10 mouse cellular contexts compared by ENCODE assay signal in genomic region chr7:99580247-99580646, GRCm38 (mm10). TPM values are rescaled to one million over a fixed set of nuclear protein-coding genes. Genes with fewer than 3 reads are reported as not detected.
DNase-seq lines count a peak whose midpoint lies in the region; ATAC-seq and TF ChIP-seq lines count a peak whose summit lies in the region.
"Had no signal": no experiment of that assay in that cellular context is flagged by ENCODE, and none has a peak within 500 bp of the region (broad histone marks: within the 10 kb centered on the region; RNA-seq: fewer than 3 reads in every experiment).

No protein-coding gene starts in this region.

- no peaks in the 10 kb centered on the region for H3K27me3 ChIP-seq in lung, postnatal 0 days (replicated peaks; ENCODE audit: insufficient read depth, low read length)
- H3K27me3 ChIP-seq in hindbrain, embryonic 13.5 days: no peaks in the 10 kb centered on the region
- no peaks in the 10 kb centered on the region for H3K27me3 ChIP-seq in midbrain, postnatal 0 days (ENCODE audit: insufficient read depth, low read length)
- no peaks in the 10 kb centered on the region for H3K27me3 ChIP-seq in intestine, postnatal 0 days (replicated peaks; ENCODE audit: control insufficient read depth, insufficient read depth, low read length)
- H3K27me3 ChIP-seq: limb, embryonic 15.5 days had no signal

- 0 out of 2 replicates have a peak overlapping the region, but pooled peaks have one; percentile 9 for H3K27ac ChIP-seq in lung, postnatal 0 days (ENCODE audit: low read length)
- H3K27ac ChIP-seq in hindbrain, embryonic 13.5 days: peak overlapping the region; percentile 77; the same call in 1 of the 2 replicates
- H3K27ac ChIP-seq in midbrain, postnatal 0 days (ENCODE audit: low read depth, low read length): peak overlapping the region; percentile 21; the same call in 1 of the 2 replicates
- no peak overlapping the region for H3K27ac ChIP-seq in intestine, postnatal 0 days (ENCODE audit: low read depth, low read length)
- H3K27ac ChIP-seq: limb, embryonic 15.5 days had no signal

- TF ChIP-seq EP300 in lung, postnatal 0 days (IDR thresholded peaks at IDR 0.05): peak; percentile 57; the same call in 1 of the 2 replicates

- H3K36me3 ChIP-seq in lung, postnatal 0 days (ENCODE audit: insufficient read depth, low read length): peaks cover 6% of the 10 kb centered on the region; the same call in 1 of the 2 replicates
- peaks cover 17% of the 10 kb centered on the region for H3K36me3 ChIP-seq in hindbrain, embryonic 13.5 days
- H3K36me3 ChIP-seq in midbrain, postnatal 0 days (ENCODE audit: insufficient read depth, low read length): peaks cover 18% of the 10 kb centered on the region
- no peaks in the 10 kb centered on the region; the same call in 1 of the 2 replicates for H3K36me3 ChIP-seq in intestine, postnatal 0 days (ENCODE audit: control insufficient read depth, insufficient read depth)

- 38% methylated on average over 6 of the region's 6 CpGs for WGBS in lung, postnatal 0 days
- WGBS in hindbrain, embryonic 13.5 days: 36% methylated on average over 6 of the region's 6 CpGs
- WGBS in midbrain, postnatal 0 days: 39% methylated on average over 6 of the region's 6 CpGs
- 50% methylated on average over 6 of the region's 6 CpGs for WGBS in intestine, postnatal 0 days

- no peaks in the 10 kb centered on the region for H3K4me1 ChIP-seq in lung, postnatal 0 days (ENCODE audit: insufficient read depth, low read depth, low read length)
- peaks cover 40% of the 10 kb centered on the region for H3K4me1 ChIP-seq in hindbrain, embryonic 13.5 days (replicated peaks)
- peaks cover 8% of the 10 kb centered on the region; the same call in 1 of the 2 replicates for H3K4me1 ChIP-seq in midbrain, postnatal 0 days (ENCODE audit: insufficient read depth, low read length)
- no peaks in the 10 kb centered on the region for H3K4me1 ChIP-seq in intestine, postnatal 0 days (replicated peaks; ENCODE audit: control insufficient read depth, insufficient read depth, low read length)

- DNase-seq in heart, adult 11 months: peak; percentile 90
- no peak for DNase-seq in heart, postnatal 10 days
- no peak for DNase-seq in lung, postnatal 0 days (ENCODE audit: low spot score)
- no peak for DNase-seq in lung, postnatal 25 days (ENCODE audit: low spot score)
- no peak for DNase-seq in midbrain, postnatal 0 days (ENCODE audit: low spot score)
- DNase-seq in right cerebral cortex, adult 18-20 months: no peak
- DNase-seq: kidney, adult 8-10 months had no signal

- H3K9ac ChIP-seq in lung, postnatal 0 days (replicated peaks; ENCODE audit: low read depth): no peak overlapping the region
- peak overlapping the region; percentile 66; the same call in 1 of the 2 replicates for H3K9ac ChIP-seq in hindbrain, embryonic 13.5 days
- H3K9ac ChIP-seq in midbrain, postnatal 0 days (replicated peaks; ENCODE audit: low read length, poor library complexity, severe bottlenecking): 0 out of 2 replicates have a peak overlapping the region, but pooled peaks have one; percentile 29
- H3K9ac ChIP-seq in intestine, postnatal 0 days (ENCODE audit: low read depth, low read length): no peak overlapping the region
- H3K9ac ChIP-seq: limb, embryonic 15.5 days had no signal

- no peak overlapping the region for H3K4me3 ChIP-seq in lung, postnatal 0 days (ENCODE audit: low read depth, low read length)
- peak overlapping the region; percentile 5; the same call in 1 of the 2 replicates for H3K4me3 ChIP-seq in hindbrain, embryonic 13.5 days
- H3K4me3 ChIP-seq in midbrain, postnatal 0 days (ENCODE audit: low read depth, low read length): no peak overlapping the region
- H3K4me3 ChIP-seq in intestine, postnatal 0 days (ENCODE audit: low read depth, low read length): no peak overlapping the region
- H3K4me3 ChIP-seq: limb, embryonic 15.5 days had no signal

- H3K4me2 ChIP-seq in lung, postnatal 0 days (replicated peaks; ENCODE audit: low read depth, low read length): no peak overlapping the region
- H3K4me2 ChIP-seq in hindbrain, embryonic 13.5 days: peak overlapping the region; percentile 43
- peak overlapping the region; percentile 28 for H3K4me2 ChIP-seq in midbrain, postnatal 0 days (ENCODE audit: low read depth, low read length, poor library complexity, severe bottlenecking)
- no peak overlapping the region for H3K4me2 ChIP-seq in intestine, postnatal 0 days (replicated peaks; ENCODE audit: low read depth)

- TF ChIP-seq CTCF in lung, postnatal 0 days (IDR thresholded peaks at IDR 0.05): no peak
- TF ChIP-seq CTCF in midbrain, postnatal 0 days (IDR thresholded peaks at IDR 0.05): no peak
- TF ChIP-seq CTCF in intestine, postnatal 0 days (IDR thresholded peaks at IDR 0.05; ENCODE audit: low read depth): no peak

- 0 out of 2 replicates have a peak, but pooled peaks have one; percentile 8 for ATAC-seq in lung, postnatal 0 days
- no peak for ATAC-seq in hindbrain, embryonic 13.5 days (ENCODE audit: low FRiP score)
- no peak for ATAC-seq in midbrain, postnatal 0 days (ENCODE audit: low FRiP score)
- ATAC-seq in intestine, postnatal 0 days: no peak

- intact Hi-C loops in heart, postnatal 10 days (cut with DNase I): no loop called here

- H3K9me3 ChIP-seq in lung, postnatal 0 days (ENCODE audit: low read length): no peaks in the 10 kb centered on the region
- H3K9me3 ChIP-seq in hindbrain, embryonic 13.5 days: no peaks in the 10 kb centered on the region
- H3K9me3 ChIP-seq in midbrain, postnatal 0 days (ENCODE audit: low read length): no peaks in the 10 kb centered on the region
- no peaks in the 10 kb centered on the region for H3K9me3 ChIP-seq in intestine, postnatal 0 days (ENCODE audit: control insufficient read depth)
- H3K9me3 ChIP-seq: limb, embryonic 15.5 days had no signal

RNA-seq across cellular contexts. Expression of gene Arrb1, which starts 45.0 kb away (rescaled TPM):
- total RNA-seq in heart, postnatal 10 days (2021): 10 to 100 TPM; 25.0 to 33.3 TPM
- polyA plus RNA-seq in lung, postnatal 0 days (2015; fragmentation: Nextera tagmentation; extraction: Ambion mirVana): 21.7 and 25.7 TPM in 2 replicates
- 15.6 and 15.9 TPM in 2 replicates for polyA plus RNA-seq in hindbrain, embryonic 13.5 days (2015; fragmentation: Nextera tagmentation; extraction: Ambion mirVana)
- 118 and 163 TPM in 2 replicates for total RNA-seq in midbrain, postnatal 0 days (2014; rRNA removed)
- polyA plus RNA-seq in midbrain, postnatal 0 days (2015; fragmentation: Nextera tagmentation; extraction: Ambion mirVana): 14.2 and 15.0 TPM in 2 replicates
- 4.2 and 4.4 TPM in 2 replicates for polyA plus RNA-seq in intestine, postnatal 0 days (2015; fragmentation: Nextera tagmentation; extraction: Ambion mirVana)

RNA-seq across cellular contexts. Expression of gene Tpbgl, which starts 46.7 kb away (rescaled TPM):
- 1 to 10 TPM; 3.1 to 3.5 TPM for total RNA-seq in heart, postnatal 10 days (2021)
- polyA plus RNA-seq in lung, postnatal 0 days (2015; fragmentation: Nextera tagmentation; extraction: Ambion mirVana): 0.58 and 0.79 TPM in 2 replicates
- 1.4 TPM in 2 replicates for polyA plus RNA-seq in hindbrain, embryonic 13.5 days (2015; fragmentation: Nextera tagmentation; extraction: Ambion mirVana)
- 2.8 and 4.5 TPM in 2 replicates for total RNA-seq in midbrain, postnatal 0 days (2014; rRNA removed)
- 1.7 and 2.3 TPM in 2 replicates for polyA plus RNA-seq in midbrain, postnatal 0 days (2015; fragmentation: Nextera tagmentation; extraction: Ambion mirVana)
- 1.4 and 1.9 TPM in 2 replicates for polyA plus RNA-seq in intestine, postnatal 0 days (2015; fragmentation: Nextera tagmentation; extraction: Ambion mirVana)

Comparison
In these comparisons a context has a peak if more than half of its experiments do, and no peak if none do; other contexts are left out.
1. H3K4me2 ChIP-seq: peak in hindbrain, embryonic 13.5 days (single experiment) and midbrain, postnatal 0 days (single experiment); none in lung, postnatal 0 days (single experiment) and intestine, postnatal 0 days (single experiment).
2. H3K9ac ChIP-seq: peak in hindbrain, embryonic 13.5 days (single experiment) and midbrain, postnatal 0 days (single experiment); none in lung, postnatal 0 days (single experiment) and intestine, postnatal 0 days (single experiment).